Comparison of ENCODE assay signal across 8 mouse cellular contexts in the genomic region with DNA sequence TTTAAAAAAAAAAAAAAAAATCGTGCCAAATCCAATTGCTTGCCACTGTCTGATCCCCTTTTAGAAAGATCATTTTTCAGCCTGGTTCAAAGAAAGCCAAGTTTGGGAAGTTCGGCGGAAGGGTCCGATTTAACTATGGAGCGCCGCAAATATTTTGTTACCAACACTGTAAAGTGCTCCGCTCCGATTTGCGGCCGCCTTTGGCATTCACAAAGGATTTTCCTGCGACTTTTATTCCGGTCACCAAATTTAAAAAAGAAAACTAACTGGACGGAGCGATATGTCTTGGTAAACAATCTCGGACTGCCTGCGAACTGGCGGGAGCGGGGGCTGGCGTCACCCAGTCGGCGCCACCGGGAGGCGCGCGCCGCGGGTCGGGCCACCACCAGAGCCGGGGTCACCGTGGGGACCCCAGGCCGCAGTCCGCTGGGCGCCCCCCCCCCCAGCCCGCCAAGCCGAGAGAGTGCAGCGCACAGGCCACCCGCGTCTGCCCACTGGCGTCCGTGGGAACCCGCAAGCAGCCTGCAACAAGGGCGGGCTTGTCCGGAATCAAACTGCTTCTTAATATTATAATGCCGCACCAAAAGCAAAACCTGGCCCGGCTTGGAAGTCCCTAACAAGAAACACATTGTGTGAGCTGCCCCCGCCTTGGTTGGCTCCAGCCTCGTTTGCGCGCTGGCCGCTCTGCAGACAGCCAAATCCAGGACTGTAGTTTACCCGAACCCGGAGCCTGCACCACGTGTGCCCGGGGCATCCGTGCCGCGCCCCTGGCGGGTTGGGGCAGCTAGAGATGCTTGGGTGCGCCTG. TPM values are rescaled to one million over a fixed set of nuclear protein-coding genes. Genes with fewer than 3 reads are reported as not detected.
DNase-seq lines count a peak whose midpoint lies in the region; ATAC-seq and TF ChIP-seq lines count a peak whose summit lies in the region.

No protein-coding gene starts in this region.

- H3K9ac ChIP-seq in embryonic facial prominence, embryonic 15.5 days, result peak overlapping the region; percentile 51
- H3K9ac ChIP-seq in heart, embryonic 15.5 days, result peak overlapping the region; percentile 71

- no peaks in the 10 kb centered on the region for H3K27me3 ChIP-seq in embryonic facial prominence, embryonic 15.5 days
- H3K27me3 ChIP-seq in heart, embryonic 15.5 days, result no peaks in the 10 kb centered on the region

- peak; percentile 44 for DNase-seq in A20 (ENCODE audit: low read depth, low spot score)
- peak; percentile 41 for DNase-seq in adipocyte (ENCODE audit: low spot score)
- DNase-seq in kidney, postnatal 25 days, result peak; percentile 61 to 82
- DNase-seq in lung, adult 2 months, result peak; percentile 69
- DNase-seq in ovary, postnatal 36 days (ENCODE audit: low spot score), result peak; percentile 59

- H3K36me3 ChIP-seq in embryonic facial prominence, embryonic 15.5 days, result no peaks in the 10 kb centered on the region
- no peaks in the 10 kb centered on the region for H3K36me3 ChIP-seq in heart, embryonic 15.5 days

- peak overlapping the region; percentile 80 for H3K4me3 ChIP-seq in embryonic facial prominence, embryonic 15.5 days (replicated peaks)
- H3K4me3 ChIP-seq in heart, embryonic 15.5 days, result peak overlapping the region; percentile 81
- peak overlapping the region; percentile 58 for H3K4me3 ChIP-seq in lung, adult 2 months (replicated peaks; ENCODE audit: extremely low read depth, low read depth, low read length)

- TF ChIP-seq POLR2A in lung, adult 2 months (IDR thresholded peaks at IDR 0.05; ENCODE audit: borderline replicate concordance, extremely low read depth, low read depth, low read length), result peak; percentile 47; the same call in 1 of the 2 replicates

- peak overlapping the region; percentile 92 for H3K4me2 ChIP-seq in embryonic facial prominence, embryonic 15.5 days (replicated peaks)
- H3K4me2 ChIP-seq in heart, embryonic 15.5 days, result peak overlapping the region; percentile 92

- no peaks in the 10 kb centered on the region for H3K9me3 ChIP-seq in embryonic facial prominence, embryonic 15.5 days (replicated peaks)
- no peaks in the 10 kb centered on the region for H3K9me3 ChIP-seq in heart, embryonic 15.5 days (replicated peaks)

- peak overlapping the region; percentile 98 for H3K27ac ChIP-seq in embryonic facial prominence, embryonic 15.5 days (replicated peaks)
- peak overlapping the region; percentile 96 for H3K27ac ChIP-seq in heart, embryonic 15.5 days

- H3K4me1 ChIP-seq in embryonic facial prominence, embryonic 15.5 days, result peaks cover 42% of the 10 kb centered on the region
- H3K4me1 ChIP-seq in heart, embryonic 15.5 days (replicated peaks), result peaks cover 27% of the 10 kb centered on the region
- H3K4me1 ChIP-seq in lung, adult 2 months (ENCODE audit: control insufficient read depth, insufficient read depth, low read length), result peaks cover 14% of the 10 kb centered on the region

- ATAC-seq in embryonic facial prominence, embryonic 15.5 days (ENCODE audit: insufficient number of reproducible peaks, low FRiP score, low TSS enrichment, low read depth), result peak; percentile 8; the same call in 1 of the 2 replicates
- no peak for ATAC-seq in heart, embryonic 15.5 days (replicated peaks; ENCODE audit: insufficient number of reproducible peaks, insufficient read depth, low FRiP score, low read depth)
- ATAC-seq in monocyte, adult 5-6 weeks (replicated peaks; ENCODE audit: insufficient number of reproducible peaks, low FRiP score, low TSS enrichment, poor library complexity, severe bottlenecking), result no peak

- WGBS in embryonic facial prominence, embryonic 15.5 days, result under 1% methylated on average over 56 of the region's 59 CpGs
- under 1% methylated on average over 59 of the region's 59 CpGs for WGBS in heart, embryonic 15.5 days
- under 1% methylated on average over 59 of the region's 59 CpGs for WGBS in lung, adult 2 months

- no peak for TF ChIP-seq CTCF in lung, adult 2 months (IDR thresholded peaks at IDR 0.05; ENCODE audit: insufficient read depth, low read length)

RNA-seq across cellular contexts. Expression of a gene that starts 3.7 kb away (rescaled TPM):
- polyA plus RNA-seq in embryonic facial prominence, embryonic 15.5 days (2015; fragmentation: Nextera tagmentation; extraction: Ambion mirVana), result 295 and 296 TPM in 2 replicates
- 170 and 206 TPM in 2 replicates for polyA plus RNA-seq in heart, embryonic 15.5 days (2015; fragmentation: Nextera tagmentation; extraction: Ambion mirVana)
- polyA plus RNA-seq in lung, adult 2 months (2012; rRNA removed), result 130 and 131 TPM in 2 replicates
- 239 to 512 TPM (median 247 TPM) in 3 replicates for total RNA-seq in monocyte, adult 5-6 weeks (2017)
